In the genomic region with DNA sequence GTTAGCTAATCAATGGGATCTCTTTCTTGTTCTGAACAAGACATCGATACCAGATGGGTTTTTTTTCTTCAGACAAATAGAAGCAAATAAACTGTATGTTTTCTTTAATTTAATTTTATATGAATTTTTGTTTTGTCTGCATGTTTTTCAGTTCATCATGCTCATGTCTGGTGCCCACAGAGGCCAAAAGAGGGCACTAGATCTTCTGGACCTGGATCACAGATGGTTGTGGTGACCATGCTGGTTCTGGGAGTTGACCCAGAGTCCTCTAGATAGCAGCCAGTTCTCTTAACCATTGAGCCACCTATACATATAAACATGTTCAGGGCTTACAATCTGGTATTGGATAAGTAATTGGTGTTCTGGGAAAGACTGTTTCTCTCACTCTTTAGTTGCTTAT, we compare ENCODE assay signal across 25 mouse cellular contexts.
DNase-seq lines count a peak whose midpoint lies in the region; ATAC-seq and TF ChIP-seq lines count a peak whose summit lies in the region.
"Had no signal": no experiment of that assay in that cellular context is flagged by ENCODE, and none has a peak within 500 bp of the region (broad histone marks: within the 10 kb centered on the region; RNA-seq: fewer than 3 reads in every experiment).

No protein-coding gene starts in this region.

- H3K4me3 ChIP-seq in heart, adult 2 months: no peak overlapping the region
- H3K4me3 ChIP-seq in midbrain, embryonic 11.5 days (ENCODE audit: low read depth, low read length): no peak overlapping the region
- no peak overlapping the region for H3K4me3 ChIP-seq in midbrain, embryonic 15.5 days
- no peak overlapping the region for H3K4me3 ChIP-seq in bone marrow, adult 2 months (replicated peaks; ENCODE audit: control insufficient read depth, low read depth, low read length)
- H3K4me3 ChIP-seq: forebrain, embryonic 10.5 days; forebrain, embryonic 13.5 days; hindbrain, embryonic 10.5 days; hindbrain, embryonic 13.5 days; intestine, embryonic 15.5 days had no signal

- no peaks in the 10 kb centered on the region for H3K4me1 ChIP-seq in heart, adult 2 months (ENCODE audit: control insufficient read depth, insufficient read depth, low read length)
- H3K4me1 ChIP-seq in midbrain, embryonic 11.5 days (ENCODE audit: control insufficient read depth, insufficient read depth, low read length): no peaks in the 10 kb centered on the region
- H3K4me1 ChIP-seq in midbrain, embryonic 15.5 days: no peaks in the 10 kb centered on the region
- no peaks in the 10 kb centered on the region for H3K4me1 ChIP-seq in bone marrow, adult 2 months (ENCODE audit: control insufficient read depth, insufficient read depth, low read length)
- H3K4me1 ChIP-seq: forebrain, embryonic 10.5 days; forebrain, embryonic 13.5 days; hindbrain, embryonic 10.5 days; hindbrain, embryonic 13.5 days; intestine, embryonic 15.5 days had no signal

- no peak overlapping the region for H3K27ac ChIP-seq in heart, adult 2 months
- no peak overlapping the region for H3K27ac ChIP-seq in midbrain, embryonic 11.5 days (ENCODE audit: low read depth, low read length)
- no peak overlapping the region for H3K27ac ChIP-seq in midbrain, embryonic 15.5 days
- no peak overlapping the region for H3K27ac ChIP-seq in bone marrow, adult 2 months (ENCODE audit: control insufficient read depth, insufficient read depth, low read depth, low read length, poor library complexity)
- H3K27ac ChIP-seq: forebrain, embryonic 10.5 days; forebrain, embryonic 13.5 days; hindbrain, embryonic 10.5 days; hindbrain, embryonic 13.5 days; intestine, embryonic 15.5 days had no signal

- TF ChIP-seq CTCF in heart, adult 2 months (IDR thresholded peaks at IDR 0.05): peak; percentile 20
- peak; percentile 9; the same call in 1 of the 2 replicates for TF ChIP-seq CTCF in bone marrow, adult 2 months (IDR thresholded peaks at IDR 0.05; ENCODE audit: control insufficient read depth, insufficient read depth, low read length)

- peak; percentile 5 for DNase-seq in cerebellum, adult 9-11 months
- DNase-seq in cerebellum, adult 18-20 months: no peak
- no peak for DNase-seq in heart, adult 2 months
- DNase-seq in heart, postnatal 10 days: no peak
- peak; percentile 12 for DNase-seq in midbrain, embryonic 11.5 days (ENCODE audit: low spot score, missing footprints)
- DNase-seq in left cerebral cortex, postnatal 25 days (ENCODE audit: low spot score in 2 of 2): no peak
- DNase-seq: adrenal gland, adult 2 months; adrenal gland, postnatal 14 days; B cell, adult 2 months; cerebellum, adult 9-10 months; embryo, embryonic 11 days; gastrocnemius, postnatal 14 days; heart, adult 18-20 months; heart, postnatal 36 days; kidney, adult 11 months had no signal

- no peak for ATAC-seq in midbrain, embryonic 11.5 days (ENCODE audit: low FRiP score)
- ATAC-seq in midbrain, embryonic 15.5 days (replicated peaks): no peak
- ATAC-seq: forebrain, embryonic 13.5 days; forebrain, embryonic 16.5 days; hindbrain, embryonic 16.5 days; intestine, embryonic 15.5 days had no signal

- WGBS in heart, adult 2 months: 89% methylated on average over 1 of the region's 1 CpGs
- 92% methylated on average over 1 of the region's 1 CpGs for WGBS in midbrain, embryonic 11.5 days
- 93% methylated on average over 1 of the region's 1 CpGs for WGBS in midbrain, embryonic 15.5 days
- 84% methylated on average over 1 of the region's 1 CpGs for WGBS in bone marrow, adult 2 months

- H3K9me3 ChIP-seq in midbrain, embryonic 11.5 days (ENCODE audit: control insufficient read depth, low read length): no peaks in the 10 kb centered on the region
- no peaks in the 10 kb centered on the region for H3K9me3 ChIP-seq in midbrain, embryonic 15.5 days
- H3K9me3 ChIP-seq: forebrain, embryonic 10.5 days; forebrain, embryonic 13.5 days; hindbrain, embryonic 10.5 days; hindbrain, embryonic 13.5 days; intestine, embryonic 15.5 days had no signal

- no peak for TF ChIP-seq EP300 in heart, adult 2 months (IDR thresholded peaks at IDR 0.05; ENCODE audit: insufficient read depth, low read depth, low read length)

- no peak for TF ChIP-seq POLR2A in heart, adult 2 months (IDR thresholded peaks at IDR 0.05; ENCODE audit: insufficient read depth, low read depth, low read length)
- TF ChIP-seq POLR2A in bone marrow, adult 2 months (IDR thresholded peaks at IDR 0.05; ENCODE audit: borderline replicate concordance, control insufficient read depth, low read depth, low read length): no peak

- H3K4me2 ChIP-seq in midbrain, embryonic 11.5 days: no peak overlapping the region
- H3K4me2 ChIP-seq in midbrain, embryonic 15.5 days: no peak overlapping the region
- H3K4me2 ChIP-seq: forebrain, embryonic 13.5 days; heart, embryonic 11.5 days; hindbrain, embryonic 13.5 days; intestine, embryonic 15.5 days had no signal

- intact Hi-C loops in heart, adult 2 months (cut with DNase I): no loop called here
- intact Hi-C loops in heart, postnatal 10 days (cut with DNase I): no loop called here
- intact Hi-C loops in left cerebral cortex, postnatal 25 days (cut with DNase I): no loop called here

- H3K79me2 ChIP-seq in heart, adult 2 months (replicated peaks; ENCODE audit: control insufficient read depth, insufficient read depth, low read length): no peaks in the 10 kb centered on the region

- no peaks in the 10 kb centered on the region for H3K27me3 ChIP-seq in heart, adult 2 months (ENCODE audit: control insufficient read depth, insufficient read depth, low read length)
- H3K27me3 ChIP-seq in midbrain, embryonic 11.5 days (ENCODE audit: control insufficient read depth, insufficient read depth, low read length): no peaks in the 10 kb centered on the region
- H3K27me3 ChIP-seq in midbrain, embryonic 15.5 days (replicated peaks): no peaks in the 10 kb centered on the region
- H3K27me3 ChIP-seq: forebrain, embryonic 13.5 days; hindbrain, embryonic 13.5 days; intestine, embryonic 15.5 days had no signal

- no peaks in the 10 kb centered on the region for H3K36me3 ChIP-seq in heart, adult 2 months (ENCODE audit: control insufficient read depth, insufficient read depth, low read length)
- no peaks in the 10 kb centered on the region for H3K36me3 ChIP-seq in midbrain, embryonic 11.5 days (ENCODE audit: control insufficient read depth, insufficient read depth, low read length)
- no peaks in the 10 kb centered on the region for H3K36me3 ChIP-seq in midbrain, embryonic 15.5 days (replicated peaks)
- H3K36me3 ChIP-seq: forebrain, embryonic 10.5 days; hindbrain, embryonic 10.5 days; hindbrain, embryonic 13.5 days; intestine, embryonic 15.5 days had no signal

- no peak overlapping the region for H3K9ac ChIP-seq in heart, adult 2 months (ENCODE audit: low read depth, low read length)
- no peak overlapping the region for H3K9ac ChIP-seq in midbrain, embryonic 11.5 days (ENCODE audit: low read length)
- no peak overlapping the region for H3K9ac ChIP-seq in midbrain, embryonic 15.5 days
- H3K9ac ChIP-seq: forebrain, embryonic 13.5 days; hindbrain, embryonic 13.5 days; intestine, embryonic 15.5 days had no signal

Comparison
In these comparisons a context has a peak if more than half of its experiments do, and no peak if none do; other contexts are left out.
1. DNase-seq: peak in cerebellum, adult 9-11 months (single experiment) and midbrain, embryonic 11.5 days (single experiment); none in cerebellum, adult 18-20 months (0 of 2), heart, adult 2 months (0 of 2), heart, postnatal 10 days (0 of 2) and left cerebral cortex, postnatal 25 days (0 of 2).